Mouse (Mus musculus) c-Kit-positive CD71-negative TER-119-negative erythroid progenitor cells, embryonic 14.5 days (primary cell): ENCODE measurements around the gene Map3k7.

ENCODE experiments used
- DNase-seq: peaks from one replicate; pipeline ENCODE4 v3.0.0-alpha.2; 2013; ENCODE audit warnings: low read depth

Map3k7 gene

DNA sequence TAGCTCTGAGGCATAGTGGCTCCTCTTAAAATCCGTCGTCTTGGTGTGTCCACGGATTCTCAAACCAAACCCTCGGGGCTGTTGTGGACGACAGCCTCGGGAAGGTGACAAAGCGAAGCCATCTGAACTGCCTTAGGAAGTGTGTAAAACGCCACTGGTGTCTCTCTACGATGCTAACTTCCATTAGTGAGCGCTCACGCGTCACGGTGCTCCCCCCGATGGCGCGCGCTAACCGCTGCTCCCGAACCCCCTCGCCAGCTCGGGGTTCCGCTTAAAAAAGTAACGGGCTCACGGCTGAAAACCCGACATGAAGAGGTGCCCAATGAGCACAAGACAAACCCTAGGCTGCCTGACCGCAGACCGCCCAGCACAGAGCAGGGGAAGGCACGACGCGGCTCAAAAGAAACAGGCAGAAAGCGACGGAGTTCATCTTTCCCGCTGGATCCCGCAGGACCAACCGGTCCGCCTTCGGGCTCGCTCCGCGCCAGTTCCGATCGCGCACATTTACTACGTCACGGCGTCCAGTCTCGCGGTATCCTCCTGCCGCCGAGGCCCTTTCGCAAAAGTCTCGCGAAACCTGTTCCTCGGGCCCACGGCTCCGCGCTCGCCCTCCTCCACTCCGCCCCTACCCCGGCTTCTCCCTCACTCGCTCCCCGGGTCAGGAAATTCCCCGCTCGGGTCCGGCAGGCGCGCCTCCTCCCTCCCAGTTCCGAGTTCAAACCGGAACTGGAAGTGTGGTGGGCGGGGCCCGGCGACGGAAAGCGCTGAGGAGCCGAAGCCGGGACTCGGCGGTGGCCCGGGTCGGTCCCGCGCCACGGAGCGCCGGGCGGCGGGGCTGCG, at the start of gene Map3k7:
Map3k7 (plus strand) TSS at position 744 of the 840 bp plus-strand sequence.
- peak; percentile 80 for DNase-seq

DNA sequence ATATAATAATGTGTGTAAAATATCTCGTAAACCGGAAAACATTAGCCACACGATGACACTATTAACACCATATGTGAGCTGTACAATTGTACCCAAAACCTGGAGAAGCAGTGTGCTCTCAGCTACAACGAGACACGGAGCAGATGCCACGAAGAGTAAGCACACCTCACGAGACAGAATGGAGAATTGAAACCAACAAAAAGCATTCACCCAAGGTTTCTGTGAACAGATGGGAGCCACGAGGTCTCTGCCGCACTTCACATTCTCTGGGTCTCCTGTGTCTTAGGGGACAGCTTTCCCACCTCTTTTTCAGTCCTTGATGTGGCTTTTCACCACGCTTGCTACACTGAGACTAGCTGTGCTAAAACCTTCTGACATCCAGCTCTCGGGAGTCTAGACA, 48.8 kb upstream of the Map3k7 start:
- DNase-seq = no peak

DNA sequence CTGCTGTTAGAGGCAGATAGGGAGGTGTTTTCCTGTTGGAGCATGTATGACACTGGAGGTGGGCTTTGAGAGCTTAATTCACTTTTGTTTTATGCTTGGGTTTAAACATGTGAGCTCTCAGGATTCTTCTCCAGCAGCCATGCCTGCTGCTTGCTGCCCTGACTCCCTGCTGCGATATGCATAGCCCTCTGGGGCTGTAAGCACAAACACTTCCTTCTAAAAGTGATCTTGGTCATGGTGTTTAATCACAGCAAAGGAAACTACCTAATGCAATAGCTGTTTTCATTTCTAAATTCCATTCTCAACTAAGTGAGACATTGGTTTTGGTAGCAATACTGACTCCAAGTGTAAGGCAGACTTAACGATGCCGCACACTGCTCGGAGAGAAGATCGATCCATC, 45.2 kb upstream of the Map3k7 start:
- DNase-seq = no peak

DNA sequence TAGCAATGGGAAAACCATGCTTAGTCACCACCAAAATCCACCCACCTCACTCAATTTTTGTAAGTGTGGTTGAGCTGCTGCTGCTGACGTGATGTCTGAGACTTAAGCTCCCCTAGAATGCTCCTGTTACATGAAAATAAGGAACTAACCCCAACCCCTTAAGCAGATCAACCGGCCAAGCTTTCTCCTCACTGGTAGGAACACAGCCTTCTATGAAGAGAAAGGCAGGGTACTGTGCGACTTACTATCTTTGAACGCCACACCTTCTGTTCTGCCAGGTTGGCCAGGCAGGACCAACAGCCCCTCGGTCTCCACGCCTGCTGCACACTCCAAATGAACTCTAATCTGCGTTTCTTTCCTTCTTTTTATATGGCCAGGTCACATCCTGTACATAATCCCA, 41.7 kb upstream of the Map3k7 start:
- DNase-seq = no peak

DNA sequence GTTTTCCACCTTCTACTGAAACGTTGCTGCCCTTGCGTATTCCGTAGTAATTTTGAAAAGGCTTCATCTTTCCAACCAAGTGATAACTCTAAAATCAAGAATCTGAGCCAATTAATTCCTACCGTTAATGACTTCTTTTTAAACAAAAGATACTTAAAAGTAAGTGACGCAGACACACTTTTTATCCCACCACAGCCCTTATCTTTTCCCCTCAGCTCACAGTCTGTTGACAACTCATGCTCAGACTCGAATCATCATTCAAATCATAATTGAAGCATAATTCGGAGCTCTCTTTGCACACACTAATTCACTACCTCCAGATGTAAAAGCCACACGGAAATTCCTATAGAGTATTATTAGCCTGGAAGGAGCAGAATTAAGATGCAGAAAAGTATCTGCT, 40.5 kb upstream of the Map3k7 start:
- no peak for DNase-seq

DNA sequence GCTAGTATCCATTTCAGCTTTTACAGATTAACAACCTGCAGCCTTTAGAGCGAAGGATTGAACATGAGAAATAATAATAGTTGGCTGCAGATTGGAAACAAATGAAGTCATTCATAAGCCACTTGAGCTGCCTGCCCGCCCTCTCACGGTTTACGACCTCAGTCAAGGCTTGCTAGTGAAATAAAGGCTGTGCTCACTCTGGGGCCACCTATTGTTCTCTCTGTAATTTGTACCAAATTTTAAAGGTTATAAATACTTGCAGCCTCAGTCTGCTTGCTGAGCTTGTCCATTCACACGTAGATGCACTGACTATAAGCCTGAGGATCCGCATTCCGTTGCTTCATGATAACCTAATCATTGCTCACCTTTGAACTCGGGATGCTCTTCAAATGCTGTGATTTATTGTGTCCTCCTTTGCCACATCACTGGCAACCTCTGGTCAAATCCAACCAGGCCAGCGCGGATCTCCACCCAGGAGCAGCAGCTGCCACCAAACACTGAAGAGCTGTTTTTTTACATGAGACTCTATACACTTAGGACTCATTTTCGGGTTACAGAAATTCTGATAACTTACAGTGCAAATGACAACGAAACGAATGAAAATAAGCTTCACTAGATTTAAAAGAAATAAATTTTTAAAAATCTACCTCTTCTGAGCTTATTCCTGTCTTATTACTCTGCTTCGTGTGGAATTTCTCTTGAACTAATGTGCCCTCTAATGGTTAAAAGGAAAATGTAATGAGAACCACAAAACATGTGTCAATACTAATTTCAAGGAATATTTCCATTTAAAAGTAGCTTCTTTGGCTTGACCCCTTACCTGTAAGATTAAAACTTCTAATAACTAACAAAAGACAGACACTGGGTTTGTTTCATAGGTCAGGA, 39.4 kb upstream of the Map3k7 start:
- no peak for DNase-seq

DNA sequence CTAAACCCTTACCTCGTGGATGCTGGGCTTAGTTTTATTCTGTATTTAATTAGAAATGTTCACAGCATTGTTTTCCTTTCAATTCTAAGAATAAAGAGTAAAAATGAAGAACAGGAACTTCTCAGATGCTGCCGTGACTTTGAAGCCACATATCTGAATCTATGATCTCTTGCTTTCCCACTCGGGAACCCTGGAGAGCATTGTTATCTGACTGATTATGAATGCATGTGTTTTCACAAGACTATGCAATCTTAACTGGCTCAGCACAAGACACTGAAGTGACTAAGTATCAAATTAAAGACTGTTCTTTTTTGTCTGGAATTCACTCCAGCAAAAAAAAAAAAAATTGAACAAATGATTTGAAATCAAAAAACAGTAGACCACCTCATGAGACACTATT, 30.7 kb upstream of the Map3k7 start:
- DNase-seq = no peak

DNA sequence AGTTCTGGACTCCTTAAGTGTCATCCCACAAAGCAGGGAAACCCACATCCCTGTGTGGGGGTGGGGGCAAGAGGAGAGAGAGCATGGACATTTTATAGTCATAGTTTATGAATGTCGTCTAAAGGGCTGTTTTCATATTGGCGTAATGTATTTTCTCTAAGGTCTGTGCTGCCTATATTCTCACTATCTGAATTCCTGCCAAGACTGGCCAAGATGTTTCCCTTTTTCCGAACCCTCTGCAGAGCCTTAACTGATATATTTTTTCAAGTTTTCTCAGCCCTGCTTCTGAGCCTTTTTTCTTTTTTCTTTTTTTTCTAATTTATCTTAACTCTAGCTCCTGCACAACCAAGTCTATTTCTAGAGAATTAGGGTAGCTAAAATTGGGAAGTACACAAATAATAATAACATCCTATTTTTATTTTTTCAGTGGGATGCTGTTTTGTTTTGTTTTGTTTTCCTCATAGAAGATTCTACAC, 28.0 kb upstream of the Map3k7 start:
- DNase-seq = no peak

DNA sequence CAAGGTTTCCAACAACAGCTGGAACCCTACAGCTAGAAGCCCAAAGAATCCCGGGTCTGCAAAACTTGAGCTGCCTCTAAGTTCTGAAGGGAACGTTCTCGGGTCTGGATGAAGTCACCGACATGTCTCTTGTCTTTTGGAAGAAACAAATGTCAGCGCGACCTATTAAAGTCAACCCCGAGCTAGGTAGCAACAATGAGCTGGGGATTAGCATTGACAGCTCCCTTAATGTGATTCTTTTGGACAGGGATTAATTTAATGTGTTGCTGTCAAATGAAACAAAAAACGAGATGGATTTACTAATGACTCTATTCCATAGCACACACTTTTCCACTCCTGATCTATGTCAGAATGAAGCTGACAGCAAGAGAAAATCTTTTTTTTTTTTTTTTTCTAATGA, 27.5 kb upstream of the Map3k7 start:
- no peak for DNase-seq

DNA sequence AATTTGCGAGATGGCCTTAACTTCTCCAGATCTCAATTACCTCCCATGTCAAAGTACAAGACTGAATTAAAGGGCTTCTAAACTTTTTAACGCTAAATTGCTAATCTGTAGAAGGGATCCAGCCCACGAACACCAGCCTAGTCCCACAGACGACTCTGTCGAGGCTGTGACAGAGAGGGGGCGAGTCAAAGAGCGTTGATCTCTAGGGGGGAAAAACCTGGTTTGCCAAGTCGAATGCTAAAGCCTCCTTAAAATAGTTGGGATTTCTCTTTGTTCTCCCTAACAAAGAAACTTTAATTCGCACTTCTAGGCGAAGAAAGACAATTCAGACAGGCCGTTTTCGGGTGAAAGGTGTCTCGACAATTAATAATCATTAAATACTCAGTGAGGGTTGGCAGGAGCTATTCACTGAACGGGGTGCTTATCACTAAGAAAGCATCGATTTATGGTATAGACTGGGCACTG, 27.0 kb upstream of the Map3k7 start:
- DNase-seq = no peak

DNA sequence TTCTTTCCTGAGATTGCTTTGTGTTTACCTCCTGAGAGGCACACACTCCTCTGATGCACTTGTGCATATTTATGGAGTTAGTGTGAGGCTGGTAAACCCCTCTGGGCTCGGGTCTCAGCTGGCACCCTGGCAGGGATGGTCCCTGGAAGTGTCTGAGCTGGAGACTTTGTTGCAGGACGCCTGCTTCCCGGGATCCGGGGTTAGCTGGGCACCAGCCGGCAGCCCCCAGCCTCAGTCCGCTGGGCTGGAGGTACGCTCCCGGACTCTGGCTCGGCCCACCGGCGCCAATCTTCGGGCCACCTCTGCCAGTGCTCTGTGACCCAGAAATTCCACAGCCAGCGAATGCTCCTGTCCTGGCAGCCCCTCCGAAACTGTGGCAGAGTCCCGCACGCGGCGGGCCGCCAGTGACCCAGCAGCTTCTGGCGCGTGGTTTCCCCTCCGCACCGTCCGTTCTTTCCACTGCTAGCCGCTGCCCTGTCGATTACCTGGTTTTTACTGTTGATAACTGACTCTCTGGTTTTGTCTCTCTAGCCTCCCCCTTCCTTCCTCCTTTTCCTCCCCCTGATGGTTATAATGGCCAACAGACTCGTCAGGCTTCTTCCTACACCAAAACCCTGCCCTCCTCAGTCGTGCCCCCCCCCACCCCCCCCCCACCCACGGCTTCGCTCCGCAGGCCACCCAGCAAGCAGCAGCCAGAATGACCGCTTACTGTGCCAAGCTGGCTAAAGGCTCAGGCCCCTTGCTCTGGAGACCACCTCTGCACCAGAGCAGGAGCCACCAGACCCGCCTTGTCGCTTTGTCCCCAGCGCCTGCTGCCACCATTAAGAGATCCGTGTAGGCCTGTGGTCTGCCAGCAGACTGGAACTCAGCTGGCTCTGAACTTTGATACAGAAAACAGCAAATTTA, 26.3 kb upstream of the Map3k7 start:
- DNase-seq = no peak

DNA sequence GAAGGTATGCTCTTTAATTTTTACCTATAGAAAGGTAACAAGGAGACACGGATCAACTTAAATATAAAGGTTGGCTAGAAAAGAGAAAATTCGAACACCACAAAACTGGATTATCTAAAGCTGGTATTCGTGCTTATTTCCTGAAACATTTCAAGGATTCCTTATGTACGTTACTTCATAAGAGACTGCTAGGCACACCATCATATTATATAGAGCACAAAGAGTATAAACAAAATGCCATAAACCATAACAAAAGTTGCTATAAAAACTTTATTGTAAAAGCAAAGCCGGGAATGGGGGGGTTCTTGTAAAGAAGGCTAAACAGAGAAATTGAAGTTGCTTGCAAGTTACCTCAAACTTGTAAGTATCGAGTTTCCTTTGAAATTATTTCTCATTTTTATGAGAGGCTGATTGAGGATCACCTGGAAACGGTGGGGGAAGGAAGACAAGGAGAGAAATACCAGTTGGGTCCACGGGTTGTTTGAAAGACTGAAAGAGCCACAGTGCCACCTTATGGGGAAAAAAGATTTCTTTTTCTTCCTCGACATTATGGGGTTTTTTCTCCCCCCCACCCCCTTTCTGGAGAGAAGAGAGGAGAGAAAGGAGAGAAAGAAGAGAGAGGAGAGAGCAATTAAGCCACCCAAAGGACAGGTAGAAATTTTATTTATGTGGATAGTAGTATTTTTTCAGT, 25.3 kb upstream of the Map3k7 start:
- peak; percentile 29 for DNase-seq

DNA sequence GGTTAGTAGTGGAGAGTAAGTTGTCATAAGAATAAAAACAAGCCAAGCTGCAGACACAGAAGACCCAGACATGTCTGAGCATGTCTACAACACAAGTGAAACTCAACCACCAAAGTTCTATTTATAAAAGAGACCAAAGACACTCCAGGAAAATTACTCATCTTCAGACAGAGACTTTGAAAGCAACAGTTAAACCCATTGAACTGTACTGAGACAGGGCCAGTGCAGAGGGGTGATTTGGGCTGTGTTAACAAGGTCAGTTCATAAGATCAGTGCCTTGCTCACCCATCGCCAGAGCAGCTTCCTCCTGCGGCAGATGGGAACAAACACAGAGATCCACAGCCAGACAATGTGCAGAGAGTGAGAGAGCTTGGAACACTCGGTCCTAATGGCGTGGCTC, 22.3 kb upstream of the Map3k7 start:
- DNase-seq = no peak

DNA sequence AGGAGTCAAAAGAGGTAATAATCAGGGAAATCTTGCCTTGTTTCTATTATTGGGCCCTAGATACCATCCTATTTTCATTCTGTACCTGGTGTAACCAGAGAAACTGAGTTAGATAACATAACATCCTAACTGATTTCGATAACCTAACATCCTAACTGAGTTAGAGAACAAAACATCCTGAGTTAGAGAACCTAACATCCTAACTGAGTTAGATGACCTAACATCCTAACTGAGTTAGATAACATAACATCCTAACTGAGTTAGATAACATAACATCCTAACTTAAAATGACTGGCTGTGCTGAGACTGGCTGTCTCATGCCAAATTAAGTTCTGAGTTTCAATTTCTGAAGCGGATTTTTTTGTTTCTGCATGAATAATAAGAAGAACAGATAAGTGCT, 20.9 kb upstream of the Map3k7 start:
- no peak for DNase-seq

DNA sequence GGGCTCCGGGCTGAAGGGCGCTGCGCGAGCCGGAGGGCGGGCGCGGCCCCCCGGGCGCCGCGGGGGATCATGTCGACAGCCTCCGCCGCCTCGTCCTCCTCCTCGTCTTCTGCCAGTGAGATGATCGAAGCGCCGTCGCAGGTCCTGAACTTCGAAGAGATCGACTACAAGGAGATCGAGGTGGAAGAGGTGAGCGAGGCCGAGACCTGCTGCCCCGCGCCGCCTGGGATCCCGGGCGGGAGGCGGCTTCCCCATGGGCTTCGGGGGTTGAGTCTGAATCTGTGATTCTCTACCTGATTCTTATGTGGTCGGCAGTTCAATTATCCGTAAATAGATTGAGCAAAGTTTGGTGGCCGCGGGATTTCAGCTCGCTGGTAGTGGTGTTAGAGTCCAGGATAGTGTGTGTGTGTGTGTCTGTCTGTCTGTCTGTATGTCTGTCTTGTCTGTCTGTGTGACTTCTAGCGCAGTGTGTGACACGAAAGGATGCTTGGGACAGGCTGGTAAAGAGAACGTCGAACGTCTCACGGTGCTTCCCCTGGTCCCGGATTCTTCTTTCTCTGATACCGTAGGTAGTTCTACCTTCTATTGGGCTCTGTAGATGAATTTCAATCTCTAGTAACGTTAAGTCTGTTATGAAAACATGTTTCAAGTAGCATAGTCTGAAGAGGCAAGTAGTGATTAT, 438 bp downstream of the Map3k7 start:
- no peak for DNase-seq

DNA sequence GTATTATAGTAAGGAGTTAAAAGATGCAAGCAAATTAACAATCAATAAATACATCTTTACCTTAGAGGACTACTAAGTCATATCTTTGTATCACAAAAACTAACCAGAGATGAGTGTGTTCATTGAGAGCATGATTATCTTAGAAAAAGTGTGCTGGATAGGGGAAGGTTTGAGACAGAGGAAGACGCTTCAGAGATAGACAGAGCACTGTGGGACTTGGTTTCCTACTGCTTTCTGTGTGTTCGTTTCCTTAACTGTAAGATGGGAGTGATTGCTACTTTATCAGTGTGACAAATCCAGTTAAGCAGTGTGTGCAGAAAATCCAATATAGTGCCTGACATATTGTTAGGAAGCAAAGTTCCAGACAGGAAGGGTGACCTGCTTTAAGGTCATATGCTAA, 1.3 kb downstream of the Map3k7 start:
- no peak for DNase-seq

DNA sequence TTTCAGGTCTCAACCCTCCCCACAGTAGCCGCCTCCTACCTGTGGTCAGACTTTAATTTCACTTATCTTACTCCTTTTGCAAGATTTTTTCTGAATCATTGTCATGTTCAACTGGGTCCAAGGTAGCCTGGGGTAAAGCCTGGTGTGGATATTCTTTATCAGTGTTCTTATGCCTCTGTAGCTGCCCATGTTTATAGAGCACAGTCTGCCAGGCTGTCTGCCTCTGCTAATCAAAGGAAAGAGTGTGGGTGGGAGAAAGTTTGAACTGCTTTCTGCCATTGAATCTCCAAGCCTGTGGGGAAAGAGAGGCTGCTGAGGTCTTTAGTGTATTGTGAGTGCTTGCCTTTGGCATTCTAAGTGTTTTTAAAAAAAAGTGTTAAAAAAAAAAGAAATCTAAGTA, 7.5 kb downstream of the Map3k7 start:
- no peak for DNase-seq

DNA sequence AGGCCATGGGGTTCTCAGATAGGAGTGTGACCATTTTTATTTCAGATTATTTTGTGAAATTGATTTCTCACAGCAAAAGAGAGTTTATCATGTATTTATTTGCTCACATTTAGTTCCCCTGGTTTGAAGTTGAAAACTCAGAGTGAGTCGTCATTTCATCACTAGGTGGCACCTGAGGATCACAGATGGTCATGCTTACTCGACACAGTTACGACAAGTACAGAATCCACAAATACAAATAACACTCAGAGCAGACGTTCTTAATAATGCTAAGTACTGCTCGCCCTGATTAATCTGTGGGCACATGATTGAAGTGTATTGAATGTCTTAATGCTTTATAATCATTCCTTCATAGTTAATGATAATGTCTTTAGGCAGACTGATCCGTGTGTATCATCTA, 8.3 kb downstream of the Map3k7 start:
- DNase-seq = no peak

DNA sequence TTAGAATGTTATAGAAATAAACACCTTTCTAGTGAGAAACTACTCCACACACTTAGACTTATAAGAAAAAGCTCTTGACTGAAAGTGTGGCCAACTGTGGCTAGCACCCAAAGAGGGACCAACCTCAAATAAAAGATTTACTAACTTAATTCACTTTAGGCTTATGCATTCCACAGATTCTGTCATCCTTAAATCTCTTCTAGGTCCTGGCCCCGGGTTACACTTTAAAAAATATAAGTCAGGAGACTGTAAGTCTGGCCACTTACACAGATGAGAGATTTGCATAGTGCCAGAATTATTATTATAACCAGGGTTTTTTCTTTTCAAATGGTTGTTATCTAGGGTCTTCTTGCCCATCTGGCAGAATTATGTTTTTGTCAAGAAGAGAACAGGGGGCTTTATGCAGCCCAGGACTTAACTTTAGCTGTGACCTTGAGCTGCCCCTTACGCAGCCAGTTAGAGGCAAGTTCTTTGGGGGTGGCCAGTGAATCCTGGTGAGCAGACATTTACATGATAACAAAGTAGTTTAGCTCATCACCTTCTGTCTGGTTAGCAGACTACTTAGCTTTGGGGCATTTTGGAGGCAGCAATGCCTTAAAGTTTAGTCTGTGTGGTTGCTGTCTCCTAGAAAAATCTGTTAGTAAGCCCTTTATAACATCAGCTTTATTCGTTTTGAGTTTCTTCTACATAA, 11.5 kb downstream of the Map3k7 start:
- DNase-seq = no peak

DNA sequence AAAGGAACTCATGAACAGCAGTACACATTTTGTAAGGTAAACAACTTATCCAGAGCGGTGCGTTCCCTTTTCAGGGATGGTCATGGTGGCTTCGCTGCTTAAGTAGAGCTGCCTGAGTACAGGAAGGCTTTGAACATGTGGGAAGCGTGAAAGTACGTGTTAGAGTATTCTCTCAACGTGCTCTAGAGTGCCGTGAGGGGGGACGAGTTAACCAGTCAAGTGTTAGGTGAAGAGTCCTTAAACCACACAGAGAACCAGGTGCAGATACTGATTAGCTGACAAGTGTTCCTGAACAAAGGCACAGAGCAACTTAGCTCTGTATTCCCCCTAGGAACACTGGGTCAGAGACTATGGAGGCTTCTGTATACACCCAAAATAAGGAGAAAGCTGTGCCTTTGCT, 18.0 kb downstream of the Map3k7 start:
- no peak for DNase-seq
